Mouse (Mus musculus) thymus, postnatal 25 days (tissue): Measurements from ENCODE around the gene Gprc5b.

ENCODE experiments used
- DNase-seq: peaks from one replicate; pipeline ENCODE4 v3.0.0; 2022

Gene Gprc5b

DNA sequence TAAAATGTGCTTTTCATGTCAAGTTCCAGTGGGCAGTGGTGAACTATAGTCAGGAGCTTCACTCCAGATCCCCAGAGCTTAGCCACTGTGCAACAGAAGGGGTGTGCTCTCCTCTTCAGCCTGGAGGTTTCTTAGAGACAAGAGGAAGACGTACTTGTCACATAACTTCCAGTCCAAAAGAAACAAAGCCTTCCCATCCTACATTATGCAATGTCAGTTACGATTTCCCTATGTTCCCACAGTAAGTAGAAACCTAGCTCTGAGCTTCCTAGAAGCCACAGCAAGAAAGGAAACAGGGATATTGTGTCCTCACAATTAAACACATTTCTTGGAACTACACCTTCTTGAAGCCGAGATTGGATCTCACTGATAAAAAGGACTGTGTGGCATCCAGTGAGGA, 47.8 kb downstream of the Gprc5b start:
- DNase-seq: no peak

- no peak for DNase-seq
Measured at GRCm38 (mm10) chr7:118944884-118945283, 50.1 kb downstream of the Gprc5b start.

DNA sequence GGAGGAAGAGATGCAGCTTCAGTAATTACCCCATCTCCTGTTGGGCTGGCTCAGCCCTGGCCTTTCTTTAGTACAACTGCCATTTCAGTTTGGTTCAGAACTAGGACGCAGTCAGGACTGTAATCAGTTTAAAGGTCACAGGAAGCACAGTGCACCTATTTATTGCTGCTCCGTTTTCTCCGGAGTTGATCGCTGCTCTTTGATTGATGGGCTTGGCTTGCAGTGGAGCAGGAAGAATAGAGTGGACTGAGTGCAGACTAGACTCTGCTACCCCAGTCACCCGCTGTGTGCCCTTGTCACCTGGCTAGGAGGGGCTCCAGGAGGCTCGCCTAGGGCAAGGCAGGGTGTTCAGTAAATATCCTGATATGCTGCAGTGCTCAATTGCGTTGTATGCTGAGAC, 51.8 kb downstream of the Gprc5b start:
- DNase-seq: no peak

GRCm38 (mm10) chr7:118942297-118942696, 52.7 kb downstream of the Gprc5b start:
- DNase-seq: no peak

GRCm38 (mm10) chr7:118937469-118938387, 57.3 kb downstream of the Gprc5b start:
- peak; percentile 30 for DNase-seq

- DNase-seq: no peak
Measured at GRCm38 (mm10) chr7:118936844-118937243, 58.2 kb downstream of the Gprc5b start.

- no peak for DNase-seq
Measured at GRCm38 (mm10) chr7:118935306-118935705, 59.7 kb downstream of the Gprc5b start.

DNA sequence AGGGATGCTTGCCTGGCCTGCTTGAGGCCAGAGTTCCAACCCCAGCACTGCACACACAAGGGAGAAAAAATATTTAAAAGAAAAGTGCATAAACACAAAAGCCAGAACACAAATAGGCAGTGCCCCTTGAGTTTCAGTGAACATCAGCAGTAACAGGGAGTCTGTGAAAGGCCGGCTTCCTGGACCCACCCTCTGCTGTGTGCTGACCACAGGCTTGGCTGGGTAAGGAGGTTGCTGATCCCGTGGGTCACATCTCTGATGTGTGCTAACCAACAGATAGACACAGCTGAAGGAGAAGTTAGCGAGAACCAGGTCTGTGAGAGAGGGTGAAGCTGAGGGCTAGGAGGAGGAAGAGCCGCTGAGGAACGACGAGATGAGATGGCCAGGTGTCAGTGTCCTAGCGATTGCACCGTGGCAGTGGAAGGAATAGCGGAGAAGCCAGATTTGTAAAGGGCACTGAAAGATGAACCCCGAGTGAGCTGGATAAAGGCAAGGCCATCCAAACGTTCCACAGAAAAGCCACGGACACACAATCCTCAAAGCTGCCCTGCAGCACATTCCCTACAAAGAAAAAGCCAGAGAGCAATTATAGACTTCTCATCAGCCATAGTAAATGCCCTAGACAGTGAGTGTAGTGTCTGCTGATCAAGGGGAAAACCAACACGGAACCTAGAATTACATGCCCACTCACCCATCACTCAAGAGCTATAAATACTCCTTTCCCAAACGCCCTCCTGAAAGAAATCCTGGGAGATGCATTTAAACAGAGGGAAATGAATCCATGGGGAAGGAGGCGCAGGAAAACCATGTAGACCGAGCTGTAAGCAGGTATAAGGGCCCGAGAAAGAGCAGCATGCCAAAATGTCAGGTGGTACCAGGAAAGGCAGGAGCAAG, 63.3 kb downstream of the Gprc5b start:
- no peak for DNase-seq

GRCm38 (mm10) chr7:118929601-118930311, 65.3 kb downstream of the Gprc5b start:
- DNase-seq: no peak

- DNase-seq: no peak
Measured at GRCm38 (mm10) chr7:118928916-118929315, 66.1 kb downstream of the Gprc5b start.

DNA sequence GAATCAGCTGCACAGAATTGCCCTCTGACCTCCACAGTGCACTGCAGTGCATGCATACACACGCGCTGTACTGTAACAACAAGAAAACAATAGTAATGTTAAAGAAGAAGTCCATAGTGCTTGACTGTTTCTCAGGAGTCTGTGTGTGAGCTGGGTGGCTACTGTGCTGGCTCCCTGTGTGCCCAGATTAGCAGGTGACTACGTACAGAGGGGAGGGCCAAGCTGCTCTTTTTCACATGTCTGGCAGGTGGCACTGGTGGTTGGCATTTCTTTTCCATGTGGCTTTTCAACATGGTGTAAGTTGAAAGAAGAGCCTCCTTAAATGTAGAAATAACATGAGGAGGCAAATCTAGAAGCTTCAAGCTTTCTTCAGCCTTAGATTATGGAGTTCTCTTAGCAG, 66.7 kb downstream of the Gprc5b start:
- no peak for DNase-seq

GRCm38 (mm10) chr7:118927279-118927678, 67.7 kb downstream of the Gprc5b start:
- no peak for DNase-seq

- no peak for DNase-seq
Measured at GRCm38 (mm10) chr7:118926516-118927260, 68.3 kb downstream of the Gprc5b start.

GRCm38 (mm10) chr7:118925547-118925946, 69.5 kb downstream of the Gprc5b start:
- no peak for DNase-seq

- peak; percentile 51 for DNase-seq
Measured at GRCm38 (mm10) chr7:118922441-118923202, 72.4 kb downstream of the Gprc5b start.
